Mouse (Mus musculus): Measurements from ENCODE around the gene Tfdp2.

The Tfdp2 gene

GRCm38 (mm10) chr9:96371075-96371474 lies 175.0 kb downstream of the Tfdp2 start:
- DNase-seq (ENCODE audit: low spot score), result no peak

All from ovary, postnatal 14 days (tissue).